Mouse (Mus musculus): ENCODE results near the gene Trpm3.

Trpm3 gene

DNA sequence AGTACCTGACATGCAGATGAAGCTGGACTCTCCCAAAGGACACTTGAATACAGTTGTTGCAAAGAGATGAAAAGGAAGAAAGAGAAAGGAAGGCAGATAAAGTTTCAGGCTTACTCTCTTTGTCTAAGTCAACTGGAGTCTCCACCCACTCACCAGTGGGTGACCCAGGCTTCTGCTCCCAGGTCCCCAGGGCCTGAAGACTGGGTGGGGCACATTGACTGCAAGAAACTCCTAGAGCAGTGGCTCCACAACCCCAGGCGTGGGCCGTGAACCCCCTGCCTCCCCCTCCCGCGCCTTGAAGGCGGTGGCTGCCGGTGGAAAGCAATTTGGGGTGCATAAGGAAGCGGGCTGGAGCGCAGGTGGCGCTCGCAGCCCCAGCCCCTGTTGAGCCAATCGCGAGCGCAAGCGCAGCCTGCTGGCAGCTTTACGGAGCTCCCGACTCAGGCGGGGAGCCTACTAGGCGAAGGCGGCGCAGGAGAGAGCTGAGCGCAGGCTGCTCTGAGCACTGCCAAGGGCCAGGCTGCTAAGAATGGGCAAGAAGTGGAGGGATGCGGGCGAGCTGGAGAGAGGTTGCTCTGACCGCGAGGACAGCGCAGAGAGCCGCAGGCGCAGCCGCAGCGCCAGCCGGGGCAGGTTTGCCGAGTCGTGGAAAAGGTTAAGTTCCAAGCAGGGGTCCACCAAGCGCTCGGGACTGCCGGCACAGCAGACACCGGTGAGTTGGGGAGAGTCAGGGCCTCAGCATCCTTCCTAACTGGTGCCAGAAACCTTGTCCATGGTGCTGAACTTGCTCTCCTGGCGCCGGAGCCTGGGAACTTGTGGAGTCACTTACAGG lies at the start of gene Trpm3:
Trpm3 (plus strand) TSS at position 457 of the 832 bp plus-strand sequence.
- peak; percentile 3 for DNase-seq (ENCODE audit: low read depth, low spot score)

DNA sequence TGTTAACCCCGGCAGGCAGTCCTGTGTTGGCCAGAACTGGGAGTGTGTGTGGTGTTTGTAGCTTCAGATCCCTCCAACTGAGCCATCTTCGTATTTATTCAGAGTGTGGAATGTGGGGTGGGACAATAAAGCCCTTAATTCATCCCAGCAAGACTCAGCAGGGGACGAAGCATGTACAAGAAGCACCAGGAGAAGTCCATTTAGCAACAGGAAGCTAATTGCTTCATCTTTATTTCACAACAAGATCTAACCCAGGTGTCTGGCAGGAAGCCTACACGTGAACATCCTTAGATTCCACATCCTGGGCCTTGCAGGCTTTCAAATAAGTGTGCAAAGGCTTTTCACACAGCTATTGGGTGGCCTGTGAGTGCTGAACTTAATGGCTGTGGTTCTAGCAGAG lies 38.3 kb upstream of the Trpm3 start:
- no peak for DNase-seq (ENCODE audit: low read depth, low spot score)

DNA sequence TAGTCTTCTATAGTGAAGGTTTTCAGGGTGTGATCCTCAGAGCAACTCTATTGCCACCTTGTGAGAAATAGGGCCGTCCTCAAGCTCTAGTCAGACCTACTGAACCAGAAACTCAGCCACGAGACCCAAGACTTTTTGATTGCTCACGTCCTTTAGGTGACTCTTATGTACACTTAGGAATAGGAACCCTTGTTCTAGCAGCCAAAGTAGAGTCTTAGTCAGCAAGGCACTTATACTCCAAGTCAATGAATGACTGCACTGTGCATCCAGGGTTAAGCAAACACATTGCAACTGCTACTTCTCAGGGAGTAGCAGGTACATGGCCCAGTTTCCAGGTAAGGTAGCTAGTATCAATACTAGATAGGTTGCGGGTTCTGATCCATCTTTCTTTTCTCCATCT lies 35.0 kb upstream of the Trpm3 start:
- DNase-seq (ENCODE audit: low read depth, low spot score) = no peak

DNA sequence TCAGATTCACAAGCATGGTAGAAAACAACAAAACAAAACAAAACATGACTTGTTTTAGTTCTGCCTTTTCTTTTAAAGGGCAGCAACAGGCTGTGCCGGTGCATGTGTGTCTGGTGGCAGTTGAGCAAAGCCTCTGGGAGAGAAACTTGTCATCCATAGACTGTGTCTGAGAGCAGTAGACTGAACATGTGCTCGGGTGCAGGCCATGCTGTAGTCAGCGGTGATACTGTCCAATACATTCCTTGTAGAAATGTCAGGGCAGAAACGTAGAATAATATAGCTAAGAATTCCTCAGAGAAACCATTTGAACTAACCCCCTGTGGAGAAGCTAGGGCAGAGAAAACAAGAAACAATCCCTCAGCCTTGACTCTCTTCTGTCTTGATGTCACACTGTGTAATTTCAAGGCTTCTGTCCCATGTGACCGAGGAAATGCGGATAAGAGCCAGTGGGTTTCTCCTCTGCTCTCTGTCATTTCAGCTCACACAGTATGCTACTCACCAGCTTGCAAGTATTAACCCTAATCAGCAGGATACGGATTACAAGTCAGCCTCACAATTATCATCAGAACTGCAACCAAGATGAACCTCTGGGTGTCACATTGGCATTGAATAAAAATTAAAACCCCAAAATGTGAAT lies 33.9 kb upstream of the Trpm3 start:
- no peak for DNase-seq (ENCODE audit: low read depth, low spot score)

DNA sequence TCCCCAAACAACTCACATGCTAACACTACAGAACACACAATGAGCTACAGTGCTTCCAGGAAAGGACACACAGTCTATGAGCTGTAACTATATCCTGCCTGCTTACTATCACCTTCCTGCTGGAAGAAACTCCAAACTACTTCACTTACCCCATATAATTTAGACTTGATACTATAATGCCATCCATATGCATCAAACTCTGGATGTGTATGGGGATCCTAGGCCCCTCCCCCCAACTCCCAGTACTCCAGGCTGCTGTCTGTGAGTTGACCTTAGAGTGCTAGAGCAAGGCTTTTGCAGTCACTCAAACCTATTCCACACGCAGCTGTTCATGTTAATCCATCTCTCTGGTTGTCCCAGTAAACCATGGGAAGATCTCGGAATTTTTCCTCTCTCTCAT lies 33.2 kb upstream of the Trpm3 start:
- no peak for DNase-seq (ENCODE audit: low read depth, low spot score)

DNA sequence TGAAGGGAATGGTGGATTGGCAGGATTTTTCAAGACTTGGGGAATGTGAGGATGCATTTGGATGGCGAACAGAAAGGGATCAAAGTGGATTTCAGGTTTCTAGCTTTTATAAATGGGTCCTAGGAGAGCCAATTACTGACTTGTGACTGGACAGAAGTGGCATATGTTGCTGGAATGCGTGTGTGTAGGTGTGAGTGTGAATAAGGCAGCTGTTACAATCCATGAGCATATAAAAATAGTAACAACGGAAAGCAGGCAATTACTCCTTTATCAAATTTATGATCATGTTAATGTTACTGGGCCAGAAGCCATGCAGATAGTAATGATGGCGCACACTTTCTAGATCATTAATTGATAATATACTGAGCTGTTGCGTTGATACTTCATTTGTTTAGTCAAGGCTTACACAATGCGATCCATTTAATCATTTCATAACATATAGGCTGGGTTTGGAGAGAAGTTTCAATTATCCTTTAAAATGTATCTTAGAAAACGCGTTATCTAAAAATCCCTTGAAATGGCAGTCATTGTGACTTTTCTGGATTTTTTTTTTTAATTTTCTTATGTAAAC lies 29.9 kb upstream of the Trpm3 start:
- DNase-seq (ENCODE audit: low read depth, low spot score) = no peak

DNA sequence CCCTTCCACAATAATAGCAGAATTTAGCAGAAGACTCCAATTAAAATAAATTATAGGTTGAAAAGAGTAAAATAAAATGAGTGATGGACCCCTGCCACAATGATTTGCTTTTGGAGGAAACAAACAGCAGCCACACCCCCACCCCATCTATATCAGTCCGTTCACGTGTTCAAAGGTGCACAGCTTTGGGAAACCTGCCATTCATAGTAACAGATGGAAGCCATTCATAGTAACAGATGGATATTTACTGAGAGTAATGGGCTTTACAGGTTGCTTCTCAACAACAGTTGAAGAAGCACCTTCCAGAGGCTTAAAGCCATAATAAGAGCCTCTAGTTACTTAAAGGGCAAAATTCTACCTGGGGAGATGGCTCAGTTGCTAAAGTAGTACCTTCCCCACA lies 17.9 kb upstream of the Trpm3 start:
- DNase-seq (ENCODE audit: low read depth, low spot score) = no peak

DNA sequence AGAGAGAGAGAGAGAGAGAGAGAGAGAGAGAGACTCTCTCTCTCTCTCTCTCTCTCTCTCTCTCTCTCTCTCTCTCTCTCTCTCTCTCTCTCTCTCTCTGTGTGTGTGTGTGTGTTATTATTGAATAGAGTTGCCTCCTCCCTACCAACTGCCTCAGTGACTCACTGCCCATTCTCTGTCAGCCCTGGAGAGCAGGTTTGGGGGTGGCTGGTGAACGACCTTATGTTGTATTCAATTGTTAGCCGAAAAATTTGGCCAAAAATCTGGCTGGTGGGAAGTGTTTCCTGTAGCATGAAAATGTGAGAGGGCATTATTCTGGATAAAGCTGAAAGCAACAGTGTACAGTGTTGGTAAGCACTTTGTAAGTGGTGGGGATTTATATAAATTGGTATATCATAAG lies 17.2 kb upstream of the Trpm3 start:
- DNase-seq (ENCODE audit: low read depth, low spot score) = no peak

DNA sequence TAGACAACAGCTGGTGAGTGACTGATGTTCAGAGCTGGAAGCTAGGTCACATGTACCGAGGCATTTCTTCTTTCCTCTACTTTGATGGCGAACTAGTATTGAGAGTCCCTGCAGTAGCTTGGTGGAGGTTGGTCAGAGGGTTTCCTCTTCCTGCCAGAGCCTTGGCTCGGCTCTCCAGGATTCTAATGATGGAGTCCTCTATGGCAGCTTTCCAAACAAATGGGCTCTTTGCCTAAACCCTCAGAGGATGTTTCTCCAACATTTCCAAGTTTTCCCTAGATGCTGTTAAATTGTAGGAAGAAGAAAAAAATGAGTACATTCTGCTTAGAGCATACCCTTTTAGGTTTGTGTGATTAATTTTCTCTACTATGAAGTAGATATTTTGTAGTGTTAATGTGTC lies 6.2 kb upstream of the Trpm3 start:
- no peak for DNase-seq (ENCODE audit: low read depth, low spot score)

DNA sequence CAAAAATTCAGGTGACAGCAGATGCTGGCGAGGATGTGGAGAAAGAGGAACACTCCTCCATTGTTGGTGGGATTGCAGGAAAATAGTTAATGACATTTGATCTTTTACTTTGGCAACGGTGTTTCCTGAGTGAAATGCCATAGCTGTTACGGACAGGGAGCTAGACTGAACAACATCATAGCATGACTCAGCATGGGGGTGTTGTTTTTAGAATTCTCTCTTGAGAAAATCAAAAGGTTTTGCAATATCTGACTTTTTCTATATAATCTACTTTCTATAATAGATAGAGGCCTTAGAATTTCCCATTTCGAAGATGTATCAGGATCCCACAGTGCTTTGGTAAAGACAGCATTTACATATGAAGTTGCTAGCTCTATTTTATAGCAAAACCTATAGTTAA lies 39.7 kb downstream of the Trpm3 start:
- no peak for DNase-seq (ENCODE audit: low read depth, low spot score)

DNA sequence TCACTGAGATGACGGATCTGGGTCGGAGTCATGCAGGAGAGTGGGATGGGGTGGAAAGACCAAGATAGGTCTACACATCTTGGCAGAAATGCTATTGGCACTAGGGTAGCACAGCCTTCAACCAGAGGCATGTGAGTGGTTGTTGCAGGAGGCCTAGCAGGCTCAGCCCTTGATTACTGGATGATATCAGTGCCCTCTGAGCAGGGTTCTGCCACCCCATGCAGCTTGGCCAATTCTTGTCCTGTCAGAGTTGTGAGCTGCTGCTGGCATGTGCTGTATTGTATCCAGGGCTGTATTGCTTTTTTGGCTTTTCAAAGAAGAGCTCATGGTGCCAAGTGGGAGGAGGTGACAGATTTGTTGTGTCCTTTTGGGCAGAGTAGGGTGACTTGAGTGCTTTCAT lies 40.2 kb downstream of the Trpm3 start:
- no peak for DNase-seq (ENCODE audit: low read depth, low spot score)

DNA sequence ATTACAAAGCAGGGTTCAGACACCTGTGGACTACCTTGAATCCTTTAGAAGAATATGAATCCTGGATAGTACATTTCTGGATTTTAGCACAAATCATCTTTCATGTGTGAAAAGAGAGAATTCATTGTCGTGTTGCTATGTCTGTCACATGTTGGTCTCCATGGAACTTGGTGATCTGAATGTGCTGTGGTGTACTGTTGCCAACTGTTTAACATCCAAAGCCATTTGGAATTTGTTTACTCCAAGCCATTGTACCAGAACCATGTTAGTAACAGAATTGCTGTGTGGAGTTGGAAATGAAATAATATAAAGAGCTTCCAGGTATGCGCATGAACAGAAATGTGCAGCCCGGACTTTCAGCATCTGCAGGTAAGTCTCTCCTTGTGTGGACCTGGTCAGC lies 41.3 kb downstream of the Trpm3 start:
- no peak for DNase-seq (ENCODE audit: low read depth, low spot score)

DNA sequence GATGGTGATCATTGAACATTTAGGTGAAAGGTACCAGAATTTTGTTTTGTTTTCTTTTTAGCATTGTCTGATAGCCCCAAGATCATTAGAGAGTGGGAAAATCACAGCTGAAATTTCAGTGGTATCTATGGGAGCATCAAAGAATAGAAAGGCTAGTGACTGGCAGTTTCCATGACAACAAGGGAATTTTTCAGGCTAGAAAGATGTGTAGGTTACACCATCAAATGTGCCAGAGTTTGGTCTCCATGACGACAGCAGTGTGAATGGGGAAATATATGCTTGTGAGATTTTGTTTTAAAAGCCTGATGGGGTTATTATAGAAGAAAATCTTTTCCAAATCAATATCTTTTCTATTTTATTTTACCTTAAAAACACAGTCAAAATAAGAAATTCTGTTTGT lies 50.9 kb downstream of the Trpm3 start:
- DNase-seq (ENCODE audit: low read depth, low spot score) = no peak

DNA sequence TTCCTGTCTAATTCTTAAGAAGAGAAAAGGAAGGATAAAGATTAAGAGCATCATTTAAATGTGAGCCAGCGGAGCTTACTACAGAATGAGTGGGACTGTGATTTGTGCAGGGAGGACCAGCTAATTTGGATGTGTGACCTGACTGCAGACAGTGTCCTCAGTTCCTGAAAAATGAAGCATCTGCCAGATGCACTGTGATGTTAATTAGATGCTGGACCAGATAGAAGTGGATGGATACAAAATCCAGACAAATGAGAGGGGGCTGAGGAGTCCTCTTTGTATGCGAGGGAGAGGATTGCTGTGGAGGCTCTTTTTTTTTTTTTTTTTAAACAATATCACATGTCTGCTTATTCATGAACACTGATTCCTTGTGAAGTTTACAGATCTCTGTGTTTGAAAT lies 83.7 kb downstream of the Trpm3 start:
- no peak for DNase-seq (ENCODE audit: low read depth, low spot score)

DNA sequence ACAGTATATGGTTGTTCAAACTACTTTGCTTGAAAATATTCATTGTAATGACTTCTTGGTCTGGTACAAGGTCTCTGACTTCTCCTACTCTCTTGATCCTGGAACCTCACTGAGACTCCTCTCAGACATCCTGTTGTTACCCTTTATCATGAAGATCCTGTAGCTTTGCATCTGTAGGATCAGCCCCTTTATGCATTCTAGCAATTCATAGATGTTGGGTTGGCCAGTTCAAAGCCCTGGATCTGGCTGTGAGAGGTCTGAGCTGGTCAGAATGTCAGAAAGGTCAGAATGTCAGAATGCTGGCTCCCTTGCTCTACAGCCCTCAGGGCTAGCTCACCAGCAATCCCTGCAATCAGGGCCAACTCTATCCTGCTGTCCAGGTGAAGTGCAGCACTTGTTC lies 95.3 kb downstream of the Trpm3 start:
- peak; percentile 0 for DNase-seq (ENCODE audit: low read depth, low spot score)

DNA sequence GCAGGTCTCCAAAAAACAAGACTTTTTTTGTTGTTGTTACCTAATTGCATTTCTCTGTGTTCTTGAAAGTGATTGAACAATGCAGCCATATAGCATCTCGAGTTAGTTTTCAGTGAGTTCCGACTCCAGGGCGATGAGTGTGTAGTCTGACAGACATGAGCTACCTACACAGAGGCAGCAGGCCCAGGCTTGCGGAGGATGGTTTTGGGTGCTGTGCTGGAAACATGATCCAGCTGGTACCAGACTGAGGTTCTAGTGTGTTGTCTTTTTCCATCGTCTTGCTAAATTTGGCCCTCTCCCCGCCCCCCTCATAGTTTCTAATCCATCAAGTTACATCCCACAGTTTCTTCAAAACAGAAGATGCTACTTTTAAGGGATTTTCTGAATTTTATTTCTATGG lies 110.2 kb downstream of the Trpm3 start:
- DNase-seq (ENCODE audit: low read depth, low spot score) = no peak

DNA sequence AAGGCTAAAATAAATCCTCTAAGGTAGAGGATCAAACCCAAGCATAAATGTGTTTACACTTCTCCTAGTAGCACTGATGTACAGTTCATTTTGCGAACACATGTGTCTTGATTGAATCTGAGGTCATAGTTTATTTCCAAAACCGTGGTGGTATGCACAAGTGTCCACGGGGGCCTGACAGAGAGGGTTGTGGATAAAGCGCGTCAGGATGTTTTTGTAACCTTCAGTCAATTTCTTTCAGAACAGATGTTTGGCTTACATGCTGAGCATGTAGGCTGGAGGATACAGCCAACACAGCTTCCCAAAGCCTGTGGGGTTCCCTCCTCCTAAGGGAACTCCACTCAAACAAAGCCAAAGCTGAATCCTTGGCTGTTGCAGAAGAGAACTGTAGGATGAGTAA lies 134.1 kb downstream of the Trpm3 start:
- DNase-seq (ENCODE audit: low read depth, low spot score) = no peak

DNA sequence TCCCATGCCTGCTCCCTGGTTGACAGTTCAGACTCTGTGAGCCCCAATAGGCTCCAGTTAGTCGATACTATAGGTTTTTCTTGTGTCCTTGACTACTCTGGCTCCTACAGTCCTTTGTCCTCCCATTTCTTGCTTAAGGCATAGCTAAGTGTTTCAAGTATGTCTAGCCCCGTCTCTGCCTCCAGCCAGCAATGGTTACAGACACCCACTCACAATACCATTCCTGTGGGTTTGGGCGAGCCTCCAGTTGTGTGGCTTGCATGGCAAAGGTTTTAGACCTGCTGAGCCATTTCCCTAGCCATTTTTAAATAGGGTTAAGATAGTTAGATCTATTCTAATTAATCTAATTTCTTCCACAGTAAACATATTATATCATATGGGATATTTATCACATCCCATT lies 145.8 kb downstream of the Trpm3 start:
- DNase-seq (ENCODE audit: low read depth, low spot score) = no peak

DNA sequence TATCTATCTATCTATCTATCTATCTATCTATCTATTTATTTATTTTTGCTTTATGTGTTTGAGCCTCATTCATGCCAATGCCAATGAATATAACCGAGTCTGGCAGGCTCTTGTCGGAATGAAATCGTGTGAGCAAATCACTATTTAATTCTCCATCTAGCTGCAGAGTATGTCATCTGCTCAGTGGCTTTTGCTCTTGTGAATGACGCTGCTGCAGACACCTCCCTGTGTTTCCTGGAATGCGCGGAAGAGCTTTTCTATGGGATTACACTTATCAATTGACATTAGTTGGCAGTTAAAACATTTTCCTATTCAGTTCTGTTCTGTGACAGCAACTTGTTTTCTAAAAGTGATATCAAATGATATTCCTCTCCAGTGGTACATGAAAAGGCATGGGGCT lies 153.8 kb downstream of the Trpm3 start:
- DNase-seq (ENCODE audit: low read depth, low spot score) = no peak

DNA sequence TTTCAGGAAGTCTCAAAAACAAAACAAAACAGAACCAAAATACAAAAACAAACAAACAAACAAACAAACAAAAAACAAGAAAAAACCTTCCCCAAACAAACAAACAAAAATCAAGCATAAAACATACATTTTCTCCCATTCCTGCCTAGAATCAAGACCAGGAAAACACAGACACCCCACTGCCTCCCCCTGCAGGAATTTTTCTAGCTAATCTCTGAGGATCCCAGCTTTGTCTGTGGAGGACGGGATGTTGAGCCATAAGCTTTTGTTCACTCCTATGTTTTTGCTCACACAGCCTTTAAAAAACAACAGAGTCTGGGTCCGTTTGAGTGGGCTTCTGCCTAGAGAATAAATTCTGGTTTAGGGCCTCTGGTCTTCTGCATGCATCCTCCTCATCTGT lies 162.1 kb downstream of the Trpm3 start:
- no peak for DNase-seq (ENCODE audit: low read depth, low spot score)

DNA sequence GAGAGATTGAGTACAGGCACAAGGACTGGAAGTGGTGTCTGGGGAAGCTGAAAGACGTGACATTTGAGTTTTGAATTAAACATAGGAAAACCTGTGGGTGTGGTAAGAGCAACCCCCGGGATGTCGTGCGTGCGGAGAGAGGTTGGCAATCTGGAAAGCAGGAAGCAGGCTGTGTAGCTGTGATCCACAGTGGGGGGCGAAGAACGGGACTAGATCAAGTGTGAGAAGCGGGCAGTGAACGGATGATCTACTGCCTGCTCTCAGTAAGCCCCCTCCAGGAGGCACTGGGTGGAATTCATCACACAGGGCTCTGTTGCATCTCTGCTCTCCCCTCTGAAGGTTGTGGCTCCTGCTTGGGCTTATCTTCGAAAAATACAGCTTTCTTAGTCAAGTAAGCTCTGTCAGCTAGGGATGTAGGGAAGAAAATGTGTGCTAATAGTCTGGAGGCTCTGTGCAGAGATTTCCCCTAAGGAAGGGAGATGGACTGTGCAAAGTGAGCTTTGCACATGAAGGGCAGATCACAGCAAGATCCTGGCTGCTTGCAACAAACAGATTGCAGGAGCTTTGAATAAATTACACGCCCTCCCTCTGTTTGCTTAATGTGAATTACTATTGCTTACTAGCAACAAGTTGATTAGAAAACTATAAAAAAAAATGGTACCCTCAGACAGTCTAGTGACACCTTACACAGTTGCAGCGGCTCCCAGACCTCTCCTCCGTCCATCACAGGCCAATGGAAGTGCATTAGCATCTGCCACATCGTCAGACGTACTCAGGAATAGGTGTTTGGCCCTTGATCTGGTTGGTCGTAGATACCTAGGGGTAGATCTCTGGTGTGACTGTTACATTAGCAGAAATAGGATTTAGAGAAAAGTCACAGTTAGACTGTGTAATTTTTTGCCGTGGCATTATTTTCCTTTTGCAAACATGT lies 164.4 kb downstream of the Trpm3 start:
- DNase-seq (ENCODE audit: low read depth, low spot score) = no peak
